Mouse (Mus musculus): Measurements from ENCODE around the gene Trpc4ap.

- TF ChIP-seq CTCF (IDR thresholded peaks at IDR 0.05; ENCODE audit: borderline replicate concordance, extremely low read depth, insufficient read depth, insufficient read length) (no peak), POLR2A (IDR thresholded peaks at IDR 0.05; ENCODE audit: borderline replicate concordance, extremely low read depth, insufficient read depth, insufficient read length, poor library complexity, severe bottlenecking) (no peak)
Observed at GRCm38 (mm10) chr2:155603707-155604106, 88.5 kb downstream of the Trpc4ap start.

All from brain, embryonic 14.5 days (tissue).